Mouse (Mus musculus): ENCODE data around the gene Hoxd1. TPM values are rescaled to one million over a fixed set of nuclear protein-coding genes. Genes with fewer than 3 reads are reported as not detected.

The Hoxd1 gene
- polyA plus RNA-seq, 2 experiments: 0.48 to 0.59 TPM

GRCm38 (mm10) chr2:74733317-74733661 lies 29.5 kb upstream of the Hoxd1 start:
- 3% methylated on average over 16 of the region's 16 CpGs for WGBS
- Histone ChIP-seq H3K9ac (ENCODE audit: low read depth, low read length, severe bottlenecking) (no peak overlapping the region), H3K4me3 (replicated peaks; ENCODE audit: low read length) (peak overlapping the region; percentile 21; the same call in 1 of the 2 replicates)

GRCm38 (mm10) chr2:74733765-74734164 lies 29.0 kb upstream of the Hoxd1 start:
- Histone ChIP-seq H3K36me3 (ENCODE audit: control insufficient read depth, insufficient read depth, low read length) (no peaks in the 10 kb centered on the region), H3K27me3 (ENCODE audit: control insufficient read depth, insufficient read depth, low read length) (peaks cover 96% of the 10 kb centered on the region), H3K4me1 (ENCODE audit: control insufficient read depth, insufficient read depth, low read length) (peaks cover 12% of the 10 kb centered on the region; the same call in 1 of the 2 replicates), H3K27ac (replicated peaks; ENCODE audit: low read depth, low read length) (no peak overlapping the region), H3K4me2 (replicated peaks; ENCODE audit: low read depth, low read length, severe bottlenecking) (no peak overlapping the region), H3K9ac (ENCODE audit: low read depth, low read length, severe bottlenecking) (no peak overlapping the region), H3K9me3 (ENCODE audit: control insufficient read depth, low read length) (no peaks in the 10 kb centered on the region), H3K4me3 (replicated peaks; ENCODE audit: low read length) (no peak overlapping the region)
- ATAC-seq (ENCODE audit: low FRiP score, low read depth) (no peak), DNase-seq (ENCODE audit: low spot score) (no peak)
- no peak for TF ChIP-seq POLR2A (IDR thresholded peaks at IDR 0.05; ENCODE audit: borderline replicate concordance, extremely low read depth, insufficient read depth, insufficient read length)
- 14% methylated on average over 6 of the region's 6 CpGs for WGBS

More at GRCm38 (mm10) chr2:74733317-74733661, 29.5 kb upstream of the Hoxd1 start:
- no peak for DNase-seq (ENCODE audit: low spot score)
- Histone ChIP-seq H3K4me2 (replicated peaks; ENCODE audit: low read depth, low read length, severe bottlenecking) (peak overlapping the region; percentile 28), H3K27me3 (ENCODE audit: control insufficient read depth, insufficient read depth, low read length) (peaks cover 95% of the 10 kb centered on the region), H3K4me1 (ENCODE audit: control insufficient read depth, insufficient read depth, low read length) (peaks cover 12% of the 10 kb centered on the region; the same call in 1 of the 2 replicates), H3K27ac (replicated peaks; ENCODE audit: low read depth, low read length) (no peak overlapping the region), H3K36me3 (ENCODE audit: control insufficient read depth, insufficient read depth, low read length) (no peaks in the 10 kb centered on the region), H3K9me3 (ENCODE audit: control insufficient read depth, low read length) (no peaks in the 10 kb centered on the region)
- TF ChIP-seq POLR2A (IDR thresholded peaks at IDR 0.05; ENCODE audit: borderline replicate concordance, extremely low read depth, insufficient read depth, insufficient read length): no peak
- ATAC-seq (ENCODE audit: low FRiP score, low read depth): no peak

GRCm38 (mm10) chr2:74734451-74734850 lies 28.3 kb upstream of the Hoxd1 start:
- WGBS: 8% methylated on average over 13 of the region's 13 CpGs
- Histone ChIP-seq H3K27me3 (ENCODE audit: control insufficient read depth, insufficient read depth, low read length) (peaks cover 96% of the 10 kb centered on the region), H3K36me3 (ENCODE audit: control insufficient read depth, insufficient read depth, low read length) (no peaks in the 10 kb centered on the region), H3K4me1 (ENCODE audit: control insufficient read depth, insufficient read depth, low read length) (peaks cover 12% of the 10 kb centered on the region; the same call in 1 of the 2 replicates), H3K27ac (replicated peaks; ENCODE audit: low read depth, low read length) (no peak overlapping the region), H3K9me3 (ENCODE audit: control insufficient read depth, low read length) (no peaks in the 10 kb centered on the region), H3K4me2 (replicated peaks; ENCODE audit: low read depth, low read length, severe bottlenecking) (no peak overlapping the region), H3K4me3 (replicated peaks; ENCODE audit: low read length) (no peak overlapping the region), H3K9ac (ENCODE audit: low read depth, low read length, severe bottlenecking) (no peak overlapping the region)
- no peak for TF ChIP-seq POLR2A (IDR thresholded peaks at IDR 0.05; ENCODE audit: borderline replicate concordance, extremely low read depth, insufficient read depth, insufficient read length)
- ATAC-seq (ENCODE audit: low FRiP score, low read depth) (no peak), DNase-seq (ENCODE audit: low spot score) (no peak)

- Histone ChIP-seq H3K27ac (replicated peaks; ENCODE audit: low read depth, low read length) (no peak overlapping the region), H3K27me3 (ENCODE audit: control insufficient read depth, insufficient read depth, low read length) (peaks cover 97% of the 10 kb centered on the region), H3K36me3 (ENCODE audit: control insufficient read depth, insufficient read depth, low read length) (no peaks in the 10 kb centered on the region), H3K9ac (ENCODE audit: low read depth, low read length, severe bottlenecking) (no peak overlapping the region), H3K4me2 (replicated peaks; ENCODE audit: low read depth, low read length, severe bottlenecking) (no peak overlapping the region), H3K4me3 (replicated peaks; ENCODE audit: low read length) (no peak overlapping the region), H3K9me3 (ENCODE audit: control insufficient read depth, low read length) (no peaks in the 10 kb centered on the region), H3K4me1 (ENCODE audit: control insufficient read depth, insufficient read depth, low read length) (peaks cover 12% of the 10 kb centered on the region)
- WGBS: 13% methylated on average over 27 of the region's 27 CpGs
- no peak for ATAC-seq (ENCODE audit: low FRiP score, low read depth)
- TF ChIP-seq POLR2A (IDR thresholded peaks at IDR 0.05; ENCODE audit: borderline replicate concordance, extremely low read depth, insufficient read depth, insufficient read length): no peak
- no peak for DNase-seq (ENCODE audit: low spot score)
These were observed 27.6 kb upstream of the Hoxd1 start for GRCm38 (mm10) chr2:74734996-74735811.

- Histone ChIP-seq H3K9ac (ENCODE audit: low read depth, low read length, severe bottlenecking) (0 out of 2 replicates have a peak overlapping the region, but pooled peaks have one; percentile 13), H3K36me3 (ENCODE audit: control insufficient read depth, insufficient read depth, low read length) (no peaks in the 10 kb centered on the region), H3K4me1 (ENCODE audit: control insufficient read depth, insufficient read depth, low read length) (peaks cover 14% of the 10 kb centered on the region), H3K27me3 (ENCODE audit: control insufficient read depth, insufficient read depth, low read length) (peaks cover 97% of the 10 kb centered on the region), H3K9me3 (ENCODE audit: control insufficient read depth, low read length) (no peaks in the 10 kb centered on the region), H3K27ac (replicated peaks; ENCODE audit: low read depth, low read length) (no peak overlapping the region), H3K4me2 (replicated peaks; ENCODE audit: low read depth, low read length, severe bottlenecking) (peak overlapping the region; percentile 43), H3K4me3 (replicated peaks; ENCODE audit: low read length) (peak overlapping the region; percentile 21)
- WGBS: 2% methylated on average over 36 of the region's 42 CpGs
- no peak for TF ChIP-seq POLR2A (IDR thresholded peaks at IDR 0.05; ENCODE audit: borderline replicate concordance, extremely low read depth, insufficient read depth, insufficient read length)
- DNase-seq (ENCODE audit: low spot score): no peak
- no peak; the same call in 1 of the 2 replicates for ATAC-seq (ENCODE audit: low FRiP score, low read depth)
These were observed 26.7 kb upstream of the Hoxd1 start for GRCm38 (mm10) chr2:74735851-74736687.

Measured in limb, embryonic 14.5 days (tissue).